Mouse (Mus musculus) T-helper 17 cell (primary cell): ENCODE results near the gene Hyal3.

Experiments used
- in situ Hi-C, 2 experiments: fragments of 300-600 bp; cut with MboI, MseI; formaldehyde crosslinking; loops; 1 replicate in 1 of 2; 2 replicates in 1 of 2; pipeline ENCODE4 v1.15.1; 2025; ENCODE audit warnings: high pct_unique_total_duplicates in 2 of 2

Gene Hyal3

DNA sequence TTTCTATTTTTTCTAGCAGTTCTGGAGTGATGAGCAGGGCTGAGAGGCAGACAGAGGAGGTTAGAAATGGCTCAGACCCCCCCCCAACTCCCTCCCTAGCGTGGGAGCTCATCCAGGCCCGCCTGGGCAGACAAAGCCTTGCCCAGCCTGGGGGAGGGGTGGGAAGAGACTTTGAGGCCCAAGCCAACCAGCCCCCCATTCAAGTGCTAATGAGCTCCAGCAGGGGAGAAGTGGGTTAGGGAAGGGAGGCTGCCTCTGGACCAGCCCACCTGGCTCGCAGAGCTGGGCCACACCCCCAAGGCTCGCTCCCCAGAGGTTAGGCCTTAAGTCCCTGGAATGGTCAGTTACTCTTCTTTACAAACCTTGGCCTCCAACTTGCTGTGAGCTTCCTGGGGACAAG lies 50.0 kb downstream of the Hyal3 start:
- in situ Hi-C loops = no loop called here

DNA sequence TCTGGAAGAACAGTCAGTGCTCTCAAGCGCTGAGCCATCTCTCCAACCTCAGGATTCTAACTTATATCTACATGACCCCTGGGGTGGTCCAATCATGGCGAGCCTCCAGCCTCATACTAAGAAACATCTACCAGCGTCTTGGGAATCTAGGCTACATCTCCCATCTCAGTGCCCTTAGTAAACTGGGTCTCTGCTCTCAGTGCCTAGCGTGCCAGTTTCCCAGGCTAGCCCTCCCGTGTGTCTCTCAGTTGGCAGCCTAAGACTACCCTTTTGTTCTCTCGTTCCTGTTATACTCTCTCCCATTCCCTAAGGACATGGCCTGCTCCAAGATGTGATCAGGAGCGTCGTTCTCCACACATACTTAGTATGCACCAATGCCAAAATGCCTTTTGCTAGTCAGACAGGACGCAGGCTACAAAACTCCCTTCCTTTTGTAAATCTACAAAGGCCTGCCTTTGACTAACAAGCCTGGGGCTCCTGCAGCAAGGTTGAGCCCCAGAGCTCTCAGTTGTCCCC lies 50.8 kb downstream of the Hyal3 start:
- in situ Hi-C loops = no loop called here

DNA sequence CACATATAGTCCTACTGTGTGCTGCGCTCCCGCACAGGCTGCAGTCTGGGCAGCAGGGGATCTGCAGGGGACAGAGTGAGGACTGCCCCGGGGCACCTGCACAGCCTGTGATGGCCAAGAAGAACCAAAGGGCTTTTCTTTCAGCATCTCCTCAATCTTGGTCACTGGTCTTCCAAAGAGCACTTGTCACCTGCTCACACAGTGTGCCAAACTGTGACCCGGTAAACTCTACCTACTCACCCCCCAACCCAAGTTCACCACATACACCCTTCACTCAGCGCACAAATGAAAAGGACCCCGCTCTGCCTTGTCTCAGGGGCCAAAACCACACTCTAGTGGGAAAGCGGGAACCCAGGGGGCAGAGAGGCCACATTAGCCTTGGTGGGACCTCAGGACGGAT lies 51.2 kb downstream of the Hyal3 start:
- in situ Hi-C loops = no loop called here

DNA sequence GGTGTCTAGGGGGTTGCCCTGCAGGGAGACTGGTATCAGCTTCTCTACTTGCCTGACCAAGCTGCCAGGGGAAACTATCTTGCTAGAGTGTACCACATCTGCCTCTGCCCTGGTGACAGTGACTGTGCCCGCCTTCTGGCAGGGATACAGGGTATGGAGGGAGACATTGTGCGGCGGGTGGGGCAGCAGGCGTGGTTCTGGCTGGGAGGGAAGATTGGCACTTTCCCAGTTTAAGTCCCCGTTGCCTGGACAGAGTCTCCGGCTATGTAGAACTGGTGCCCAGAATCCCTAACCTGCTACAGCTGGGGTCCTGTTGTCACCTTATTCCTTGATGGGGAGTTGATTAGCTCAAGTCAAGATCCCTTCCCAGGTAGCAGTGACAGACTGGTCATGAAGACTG lies 51.9 kb downstream of the Hyal3 start:
- in situ Hi-C loops = no loop called here

DNA sequence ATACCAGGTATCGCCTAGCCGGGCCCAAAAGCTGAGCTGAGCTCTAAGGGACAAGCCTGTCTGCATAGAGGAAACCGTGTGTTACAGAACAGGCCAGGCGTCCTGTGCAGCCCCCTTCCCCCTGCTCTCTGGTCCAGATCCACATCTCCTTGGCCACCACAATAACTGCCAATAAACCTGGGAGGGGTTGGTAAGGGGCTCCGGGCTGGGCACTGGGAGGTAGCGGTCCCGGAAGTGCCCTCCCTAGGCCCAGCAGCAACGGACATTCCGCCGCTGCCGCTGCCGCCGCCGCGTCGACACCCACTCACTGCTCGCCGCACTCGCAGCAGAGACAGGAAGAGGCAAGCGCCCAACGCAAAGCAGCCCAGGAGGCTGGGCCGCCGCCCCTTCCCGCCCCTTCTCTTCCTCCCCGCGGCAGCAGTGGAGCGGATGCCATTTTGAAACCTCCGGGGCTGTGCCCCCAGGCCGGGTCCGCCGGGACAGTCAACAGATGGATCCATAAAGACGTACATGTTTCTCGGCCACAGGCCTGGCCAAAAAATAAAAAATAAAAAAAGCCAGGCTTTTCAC lies 52.6 kb downstream of the Hyal3 start:
- in situ Hi-C loops = no loop called here

DNA sequence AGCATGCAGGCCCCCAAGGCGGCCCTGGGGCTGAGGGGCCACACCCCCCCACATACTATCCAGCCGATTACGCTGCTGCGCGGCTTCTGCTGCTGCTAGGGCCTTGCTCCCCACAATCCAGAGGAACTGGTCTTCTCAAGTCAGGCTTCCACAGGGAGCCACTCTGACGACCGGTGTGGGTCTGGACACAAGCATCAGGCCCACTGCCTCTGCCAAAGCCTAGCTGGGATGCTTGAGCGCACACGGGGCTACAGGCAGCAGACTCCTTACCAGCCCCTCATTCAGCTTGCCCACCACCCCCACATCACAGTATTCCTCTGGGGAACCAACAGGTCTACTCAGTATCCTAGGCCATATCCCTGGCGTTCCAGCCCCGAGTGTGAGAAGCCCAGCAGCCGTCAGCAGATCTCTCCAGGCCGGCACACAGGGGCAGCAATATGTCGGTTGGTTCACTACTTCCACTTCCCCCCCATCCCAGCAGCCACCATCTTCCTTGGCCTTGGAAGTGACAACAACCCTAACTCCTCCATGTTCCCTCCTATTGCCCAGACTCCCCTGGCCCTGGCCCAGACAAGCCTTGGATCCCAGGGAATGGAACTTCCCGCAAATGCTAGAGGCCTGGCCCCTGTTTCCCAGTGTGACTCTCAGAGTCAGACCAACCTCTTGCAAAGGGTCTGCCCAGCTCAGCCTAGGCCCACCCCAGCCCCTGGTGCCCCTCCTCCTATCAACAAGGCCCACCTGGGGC lies 53.2 kb downstream of the Hyal3 start:
- in situ Hi-C loops = no loop called here

DNA sequence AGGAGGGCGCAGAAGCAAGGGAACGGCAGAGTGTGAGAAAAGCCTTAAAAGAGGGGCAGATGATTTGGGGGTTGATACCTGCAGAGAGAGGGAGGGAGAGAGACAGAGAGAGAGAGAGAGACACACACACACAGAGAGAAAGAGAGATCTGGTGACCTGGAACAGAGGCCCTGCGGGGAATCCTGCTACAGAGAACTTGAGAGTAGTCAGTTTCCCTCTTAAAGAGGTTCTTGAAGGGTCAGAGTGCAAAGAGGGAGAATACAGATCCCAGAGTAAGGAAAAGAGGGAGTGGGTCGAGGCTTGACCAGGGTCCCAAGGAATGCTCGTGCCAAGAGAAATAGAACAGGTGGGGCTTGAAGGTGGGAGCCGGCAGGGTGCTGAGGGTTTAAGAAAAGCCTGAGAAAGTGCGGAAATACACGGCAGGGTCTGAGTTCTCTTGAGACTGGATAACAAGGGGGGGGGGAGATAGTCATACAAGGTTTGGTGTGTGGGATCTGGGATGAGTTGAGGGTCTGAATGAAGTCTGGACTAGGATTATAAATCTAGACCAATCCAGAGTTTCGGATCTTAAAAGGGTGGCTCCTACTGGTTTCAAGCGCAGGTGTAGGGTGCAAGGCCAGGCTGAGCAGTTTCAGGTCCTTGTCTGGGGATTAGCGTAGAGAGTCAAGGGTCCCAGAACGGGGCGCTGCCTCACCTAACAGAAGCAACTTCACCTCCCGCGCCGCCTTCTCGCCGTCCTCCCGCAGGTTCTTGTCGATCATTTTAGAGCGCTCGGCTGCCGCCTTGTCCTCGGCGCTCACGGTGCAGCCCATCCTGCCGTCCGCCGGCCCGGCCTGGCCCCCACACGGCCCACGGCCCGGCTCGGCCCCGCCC lies 54.0 kb downstream of the Hyal3 start:
- in situ Hi-C loops = no loop called here

DNA sequence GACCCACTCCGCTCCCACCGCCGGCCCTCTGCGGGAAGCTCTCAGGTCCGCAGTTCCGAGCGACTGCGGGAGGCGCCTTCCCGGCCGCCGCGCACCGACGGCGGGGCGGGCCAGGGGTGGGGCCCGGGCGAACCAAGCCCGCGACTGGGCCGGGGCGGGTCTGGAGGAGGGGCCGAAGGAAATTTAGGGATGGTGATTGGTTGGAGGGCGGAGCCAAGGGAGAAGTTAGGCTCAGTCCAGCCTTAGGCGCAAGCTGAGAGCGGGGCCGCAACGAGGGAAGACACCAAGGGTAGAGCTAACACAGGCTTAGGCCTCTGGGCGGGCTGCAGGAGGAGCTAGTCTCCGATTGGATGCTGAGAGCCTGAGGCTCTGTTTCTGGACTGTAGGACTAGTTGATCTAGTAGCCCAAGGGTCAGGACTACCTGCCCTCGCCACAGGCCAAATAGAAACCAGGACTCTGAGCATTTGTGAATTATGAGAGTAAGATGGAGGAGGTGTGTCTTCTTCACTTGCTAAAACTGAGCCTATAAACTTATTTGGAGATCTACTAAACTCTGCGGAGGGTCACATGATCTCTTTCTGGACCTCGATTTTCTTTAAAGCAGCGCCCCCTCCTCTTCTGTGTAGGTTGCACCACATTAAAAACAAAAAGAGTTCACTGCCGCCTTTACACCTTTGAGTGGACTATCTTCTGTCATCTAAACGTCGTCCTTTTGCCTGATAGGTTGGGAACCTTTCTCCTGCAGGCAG lies 54.8 kb downstream of the Hyal3 start, which contains the start of gene Gnai2:
Gene Gnai2, minus strand, starts transcription at position 89 of the 750 bp plus-strand sequence.
- in situ Hi-C loops = no loop called here
